12 mouse cellular contexts compared by ENCODE assay signal in genomic region chr5:131531744-131532552, GRCm38 (mm10).
DNase-seq lines count a peak whose midpoint lies in the region; ATAC-seq lines count a peak whose summit lies in the region.
"Had no signal": no experiment of that assay in that cellular context is flagged by ENCODE, and none has a peak within 500 bp of the region (broad histone marks: within the 10 kb centered on the region; RNA-seq: fewer than 3 reads in every experiment).

No protein-coding gene starts in this region.

- no peaks in the 10 kb centered on the region for H3K27me3 ChIP-seq in embryonic facial prominence, embryonic 12.5 days
- H3K27me3 ChIP-seq in forebrain, embryonic 15.5 days = no peaks in the 10 kb centered on the region
- no peaks in the 10 kb centered on the region for H3K27me3 ChIP-seq in limb, embryonic 13.5 days
- H3K27me3 ChIP-seq in neural tube, embryonic 13.5 days = no peaks in the 10 kb centered on the region
- H3K27me3 ChIP-seq: heart, embryonic 13.5 days had no signal

- peaks cover 62% of the 10 kb centered on the region for H3K4me1 ChIP-seq in embryonic facial prominence, embryonic 12.5 days
- peaks cover 86% of the 10 kb centered on the region for H3K4me1 ChIP-seq in forebrain, embryonic 15.5 days
- H3K4me1 ChIP-seq in limb, embryonic 13.5 days = peaks cover 77% of the 10 kb centered on the region
- H3K4me1 ChIP-seq in neural tube, embryonic 13.5 days (replicated peaks) = peaks cover 93% of the 10 kb centered on the region

- DNase-seq in adrenal gland, adult 8-10 months = no peak
- DNase-seq in kidney, postnatal 4 days = no peak
- no peak for DNase-seq in urinary bladder, postnatal 10 days (ENCODE audit: low spot score)
- DNase-seq: cerebellum, adult 8-10 months; lung, adult 2 months; thymus, postnatal 36 days had no signal

- H3K27ac ChIP-seq in embryonic facial prominence, embryonic 12.5 days = no peak overlapping the region
- peak overlapping the region; percentile 51 for H3K27ac ChIP-seq in forebrain, embryonic 15.5 days (replicated peaks)
- H3K27ac ChIP-seq in limb, embryonic 13.5 days = no peak overlapping the region
- H3K27ac ChIP-seq in neural tube, embryonic 13.5 days (replicated peaks) = peak overlapping the region; percentile 72
- H3K27ac ChIP-seq: heart, embryonic 13.5 days had no signal

- WGBS in embryonic facial prominence, embryonic 12.5 days = 52% methylated on average over 15 of the region's 15 CpGs
- WGBS in forebrain, embryonic 15.5 days = 8% methylated on average over 15 of the region's 15 CpGs
- WGBS in limb, embryonic 13.5 days = 56% methylated on average over 15 of the region's 15 CpGs
- 21% methylated on average over 15 of the region's 15 CpGs for WGBS in neural tube, embryonic 13.5 days

- H3K36me3 ChIP-seq in embryonic facial prominence, embryonic 12.5 days = peaks cover 26% of the 10 kb centered on the region
- 0 out of 2 replicates have a peak, but pooled peaks cover 5% of the 10 kb centered on the region for H3K36me3 ChIP-seq in forebrain, embryonic 15.5 days
- H3K36me3 ChIP-seq in limb, embryonic 13.5 days = peaks cover 27% of the 10 kb centered on the region
- no peaks in the 10 kb centered on the region for H3K36me3 ChIP-seq in neural tube, embryonic 13.5 days

- no peak overlapping the region for H3K9ac ChIP-seq in embryonic facial prominence, embryonic 12.5 days
- H3K9ac ChIP-seq in forebrain, embryonic 15.5 days (replicated peaks) = peak overlapping the region; percentile 45
- peak overlapping the region; percentile 45 for H3K9ac ChIP-seq in limb, embryonic 13.5 days
- peak overlapping the region; percentile 64 for H3K9ac ChIP-seq in neural tube, embryonic 13.5 days
- H3K9ac ChIP-seq: heart, embryonic 13.5 days had no signal

- H3K9me3 ChIP-seq in embryonic facial prominence, embryonic 12.5 days = no peaks in the 10 kb centered on the region
- H3K9me3 ChIP-seq in forebrain, embryonic 15.5 days = no peaks in the 10 kb centered on the region
- H3K9me3 ChIP-seq in limb, embryonic 13.5 days = peaks cover 3% of the 10 kb centered on the region; the same call in 1 of the 2 replicates
- H3K9me3 ChIP-seq in neural tube, embryonic 13.5 days = no peaks in the 10 kb centered on the region
- H3K9me3 ChIP-seq: heart, embryonic 13.5 days had no signal

- ATAC-seq in embryonic facial prominence, embryonic 12.5 days (ENCODE audit: insufficient number of reproducible peaks, insufficient read depth, low FRiP score, low TSS enrichment) = no peak
- ATAC-seq in forebrain, embryonic 15.5 days (replicated peaks) = peak; percentile 65
- ATAC-seq in limb, embryonic 13.5 days (ENCODE audit: low FRiP score, low read depth) = peak; percentile 33; the same call in 1 of the 2 replicates
- ATAC-seq in neural tube, embryonic 13.5 days (ENCODE audit: low read depth) = peak; percentile 32; the same call in 1 of the 2 replicates

- peak overlapping the region; percentile 35 for H3K4me2 ChIP-seq in embryonic facial prominence, embryonic 12.5 days (replicated peaks)
- peak overlapping the region; percentile 52 for H3K4me2 ChIP-seq in forebrain, embryonic 15.5 days (replicated peaks)
- H3K4me2 ChIP-seq in limb, embryonic 13.5 days (replicated peaks) = peak overlapping the region; percentile 47
- peak overlapping the region; percentile 70 for H3K4me2 ChIP-seq in neural tube, embryonic 13.5 days
- H3K4me2 ChIP-seq: heart, embryonic 13.5 days had no signal

- H3K4me3 ChIP-seq in embryonic facial prominence, embryonic 12.5 days = no peak overlapping the region
- peak overlapping the region; percentile 39 for H3K4me3 ChIP-seq in forebrain, embryonic 15.5 days
- H3K4me3 ChIP-seq in limb, embryonic 13.5 days = peak overlapping the region; percentile 12
- H3K4me3 ChIP-seq in neural tube, embryonic 13.5 days = peak overlapping the region; percentile 86
- H3K4me3 ChIP-seq: heart, embryonic 13.5 days; megakaryocyte, embryonic 14.5 days had no signal

Comparison
In these comparisons a context has a peak if more than half of its experiments do, and no peak if none do; other contexts are left out.
1. H3K27ac ChIP-seq: peak in forebrain, embryonic 15.5 days (single experiment) and neural tube, embryonic 13.5 days (single experiment); none in embryonic facial prominence, embryonic 12.5 days (single experiment) and limb, embryonic 13.5 days (single experiment).
2. Peak in every context shown above with its lines, with median percentiles within 50 percentile points of each other: H3K4me2 ChIP-seq.